Mouse (Mus musculus): ENCODE data around the gene Zfp354a. TPM values are rescaled to one million over a fixed set of nuclear protein-coding genes. Genes with fewer than 3 reads are reported as not detected.
"Not testable (repeated sequence)": the region's sequence is repeated elsewhere in the genome, so short reads cannot be mapped to it uniquely, and the experiment has no call there.

Gene Zfp354a
- polyA plus RNA-seq (2017; shearing (Covaris generic)) = not detected

DNA sequence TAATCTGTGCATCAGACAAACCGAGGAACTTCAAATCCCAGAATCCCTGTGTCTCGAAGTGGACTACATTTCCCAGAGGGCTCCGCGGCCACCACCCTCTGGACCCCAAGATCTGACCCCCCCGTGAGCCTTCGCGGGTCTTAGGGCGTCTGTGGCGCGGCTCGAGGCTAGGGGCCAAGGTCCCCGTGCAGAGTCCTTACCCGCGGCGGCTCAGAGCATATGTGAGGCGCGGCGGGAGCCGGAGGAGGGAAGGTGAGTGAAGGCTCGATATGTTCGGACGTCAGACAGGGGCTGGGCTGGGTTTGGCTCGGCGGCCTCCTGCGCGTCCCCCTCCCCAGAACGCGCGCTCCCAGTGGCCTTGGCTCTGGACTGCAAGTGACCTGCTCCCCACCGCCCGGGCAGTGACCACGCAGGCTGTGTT is at the start of gene Zfp354a:
Gene Zfp354a (plus strand): TSS at position 107 of the 421 bp plus-strand sequence.
- no peak for ATAC-seq

DNA sequence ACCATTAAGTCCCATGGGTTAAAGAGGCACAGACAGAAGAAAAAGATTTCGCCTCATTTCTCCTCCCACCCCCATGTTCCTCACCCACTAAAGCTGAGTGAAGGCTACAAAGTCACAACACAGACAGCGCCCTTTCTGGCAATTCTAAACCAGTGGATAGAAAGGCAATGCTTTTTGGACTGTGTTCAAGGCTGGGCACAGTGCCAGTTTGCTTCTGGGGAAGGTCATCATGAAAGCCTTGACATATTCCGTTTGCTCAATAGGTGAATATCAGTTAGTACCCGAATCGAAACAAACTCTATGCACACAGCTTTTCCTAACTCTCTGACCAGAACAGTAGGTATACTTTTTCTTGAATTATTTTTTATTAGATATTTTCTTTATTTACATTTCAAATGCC is 47.2 kb upstream of the Zfp354a start:
- no peak for ATAC-seq

DNA sequence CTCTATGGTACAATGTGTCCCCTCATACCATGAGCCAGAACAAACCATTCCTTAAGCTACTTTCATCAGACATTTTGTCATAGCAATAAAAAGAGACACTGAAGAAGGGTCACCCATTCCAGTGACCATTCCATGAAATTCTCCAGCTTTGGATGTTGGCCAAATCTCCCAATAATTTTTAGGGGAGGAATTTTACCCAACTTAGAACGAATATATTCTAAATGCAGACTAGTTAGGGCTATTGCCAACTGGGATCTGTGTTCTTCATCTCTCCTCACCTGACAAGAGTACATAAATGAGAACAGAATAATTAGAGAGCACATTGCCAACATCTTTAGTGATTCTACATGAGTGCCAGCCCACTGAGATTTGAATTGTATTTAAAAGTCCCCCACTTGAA is 45.1 kb upstream of the Zfp354a start, which contains the start of gene Olfr54:
Gene Olfr54 (plus strand): TSS at position 301 of the 400 bp plus-strand sequence.
- no peak for ATAC-seq

DNA sequence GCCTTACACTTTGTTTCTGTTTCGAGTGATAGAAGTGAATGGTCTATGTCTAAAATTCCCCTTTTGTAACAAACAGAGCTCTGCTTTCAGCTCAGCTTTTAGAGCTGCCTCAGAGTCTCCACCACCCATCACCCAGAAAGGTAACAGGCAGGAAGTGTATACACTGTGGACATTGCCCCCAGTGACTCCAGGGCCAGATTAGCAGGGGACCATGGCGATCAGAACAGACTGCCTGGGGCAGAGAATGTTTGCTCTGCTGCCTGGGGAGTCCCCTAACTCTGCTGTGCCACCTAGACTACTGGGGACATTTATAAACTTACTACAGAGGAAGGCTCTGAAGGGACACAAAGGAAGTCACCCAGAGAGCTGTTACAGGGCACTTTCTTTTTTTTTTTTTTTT is 42.7 kb upstream of the Zfp354a start:
- ATAC-seq = no peak

DNA sequence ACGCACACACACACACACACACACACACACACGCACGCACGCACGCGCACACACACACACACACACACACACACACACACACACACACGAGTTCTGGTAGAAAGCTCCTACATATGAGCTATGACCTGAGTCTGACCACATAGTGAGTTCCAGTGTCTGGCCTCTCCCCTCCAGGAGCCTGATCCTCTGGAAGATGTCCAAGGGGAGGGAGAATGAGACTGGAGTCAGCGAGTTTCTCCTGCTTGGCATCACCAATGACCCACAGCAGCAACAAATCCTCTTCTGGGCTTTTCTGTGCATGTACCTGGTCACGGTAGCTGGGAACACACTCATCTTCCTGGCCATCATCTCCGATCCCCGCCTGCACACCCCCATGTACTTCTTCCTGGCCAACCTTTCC is 32.2 kb upstream of the Zfp354a start:
- not testable (repeated sequence) for ATAC-seq

DNA sequence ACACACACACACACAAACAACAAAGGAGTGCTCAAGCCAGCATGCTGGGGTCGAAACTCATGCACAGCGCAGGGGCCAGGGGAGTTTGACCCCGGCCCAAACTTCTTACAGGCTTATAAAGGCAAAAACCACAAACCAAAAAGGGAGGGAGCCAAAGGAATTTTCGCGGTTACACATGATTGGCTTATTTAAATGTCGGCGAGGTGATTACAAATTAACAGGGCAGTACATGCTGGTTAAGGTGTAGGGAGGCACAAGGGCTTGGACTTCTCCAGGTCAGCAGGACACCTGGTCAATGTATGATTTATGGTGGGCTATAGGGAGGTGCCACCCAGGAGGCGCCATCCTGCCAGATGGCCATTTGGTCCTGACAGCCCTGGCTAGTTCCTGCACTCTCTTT is 29.7 kb upstream of the Zfp354a start:
- not testable (repeated sequence) for ATAC-seq

DNA sequence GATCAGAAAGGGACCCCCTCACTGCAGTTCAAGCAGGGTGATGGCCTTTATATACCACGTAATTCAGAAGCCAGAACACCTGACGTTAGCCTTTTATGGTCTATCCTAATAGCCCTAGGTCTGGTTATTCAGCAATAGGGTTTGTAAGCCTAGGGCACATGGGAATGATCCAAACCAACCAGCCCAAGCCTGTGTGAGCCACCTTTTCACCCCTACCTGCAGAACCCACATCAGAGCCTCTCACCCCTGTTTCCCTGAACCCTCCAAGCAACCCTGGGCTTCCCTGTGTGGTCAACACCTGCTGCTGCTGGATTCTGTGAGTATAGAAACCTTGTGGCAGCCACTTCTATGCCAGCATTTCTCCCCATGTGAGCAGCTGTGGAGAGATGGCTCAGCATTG is 28.8 kb upstream of the Zfp354a start:
- ATAC-seq = no peak

DNA sequence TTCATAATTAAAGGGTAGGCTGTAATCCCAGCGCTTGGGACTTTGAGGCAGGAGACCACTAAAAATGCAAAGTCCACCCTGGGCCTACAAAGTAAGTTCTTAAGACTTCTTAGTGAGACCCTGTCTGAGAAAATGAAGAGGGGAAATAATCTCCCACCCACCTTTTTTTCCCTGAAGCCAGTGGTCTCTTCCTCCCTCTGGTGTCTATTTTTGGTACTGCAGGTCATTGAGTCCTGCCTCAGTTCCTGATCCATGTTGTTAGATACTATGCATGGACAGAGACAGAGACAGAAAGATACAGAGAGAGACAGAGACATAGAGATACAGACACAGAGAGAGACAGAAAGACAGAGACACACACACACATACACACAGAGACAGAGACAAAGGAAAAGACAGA is 26.2 kb upstream of the Zfp354a start:
- no peak for ATAC-seq

DNA sequence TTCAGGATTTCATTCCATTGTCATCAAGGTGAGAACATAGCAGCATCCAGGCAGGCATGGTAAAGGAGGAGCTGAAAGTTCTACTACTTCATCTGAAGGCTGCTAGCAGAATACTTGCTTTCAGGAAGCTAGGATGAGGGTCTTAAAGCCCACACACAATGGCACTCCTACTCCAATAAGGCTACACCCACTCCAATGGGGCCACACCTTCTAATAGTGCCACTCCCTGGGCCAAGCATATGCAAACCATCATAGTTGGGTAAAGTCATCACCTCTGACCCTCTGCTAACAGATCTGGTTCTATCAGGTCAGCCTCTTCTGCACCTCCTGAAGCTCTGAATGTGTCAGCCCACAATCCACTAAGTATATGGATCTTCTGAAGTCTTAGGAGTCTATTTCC is 24.9 kb upstream of the Zfp354a start:
- not testable (repeated sequence) for ATAC-seq

DNA sequence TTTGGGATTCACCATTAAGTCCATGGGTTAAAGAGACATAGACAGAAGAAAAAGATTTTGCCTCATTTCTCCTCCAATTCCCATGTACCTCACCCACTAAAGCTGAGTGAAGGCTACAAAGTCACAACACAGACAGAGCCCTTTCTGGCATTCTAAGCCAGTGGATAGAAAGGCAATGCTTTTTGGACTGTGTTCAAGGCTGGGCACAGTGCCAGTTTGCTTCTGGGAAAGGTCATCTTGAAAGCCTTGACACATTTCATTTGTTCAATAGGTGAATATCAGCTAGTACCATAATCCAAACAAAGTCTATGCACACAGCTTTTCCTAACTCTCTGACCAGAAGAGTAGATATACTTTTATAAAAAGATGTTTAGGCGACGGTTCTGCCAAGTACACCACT is 23.1 kb upstream of the Zfp354a start:
- no peak for ATAC-seq

DNA sequence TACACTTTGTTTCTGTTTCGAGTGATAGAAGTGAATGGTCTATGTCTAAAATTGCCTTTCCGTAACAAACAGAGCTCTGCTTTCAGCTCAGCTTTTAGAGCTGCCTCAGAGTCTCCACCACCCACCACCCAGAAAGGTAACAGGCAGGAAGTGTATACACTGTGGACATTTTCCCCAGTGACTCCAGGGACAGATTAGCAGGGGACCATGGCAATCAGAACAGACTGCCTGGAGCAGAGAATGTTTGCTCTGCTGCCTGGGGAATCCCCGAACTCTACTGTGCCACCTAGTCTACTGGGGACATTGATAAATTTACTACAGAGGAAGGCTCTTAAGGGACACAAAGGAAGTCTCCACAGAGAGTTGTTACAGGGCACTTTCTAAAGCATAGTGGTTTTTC is 14.3 kb upstream of the Zfp354a start:
- ATAC-seq = not testable (repeated sequence)

DNA sequence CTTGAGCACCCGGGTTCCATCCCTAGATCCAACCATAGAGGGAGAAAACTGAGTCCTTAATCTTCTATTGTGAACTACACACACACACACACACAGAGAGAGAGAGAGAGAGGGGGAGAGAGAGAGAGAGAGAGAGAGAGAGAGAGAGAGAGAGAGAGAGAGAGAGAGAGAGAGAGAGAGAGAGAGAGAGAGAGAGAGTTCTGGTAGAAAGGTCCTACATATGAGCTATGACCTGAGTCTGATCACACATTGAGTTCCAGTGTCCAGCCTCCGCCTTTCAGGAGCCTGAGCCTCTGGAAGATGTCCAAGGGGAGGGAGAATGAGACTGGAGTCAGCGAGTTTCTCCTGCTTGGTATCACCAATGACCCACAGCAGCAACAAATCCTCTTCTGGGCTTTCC is 11.2 kb upstream of the Zfp354a start, which contains the start of gene Olfr1375:
Gene Olfr1375 (plus strand): TSS at position 301 of the 400 bp plus-strand sequence.
- ATAC-seq = not testable (repeated sequence)

DNA sequence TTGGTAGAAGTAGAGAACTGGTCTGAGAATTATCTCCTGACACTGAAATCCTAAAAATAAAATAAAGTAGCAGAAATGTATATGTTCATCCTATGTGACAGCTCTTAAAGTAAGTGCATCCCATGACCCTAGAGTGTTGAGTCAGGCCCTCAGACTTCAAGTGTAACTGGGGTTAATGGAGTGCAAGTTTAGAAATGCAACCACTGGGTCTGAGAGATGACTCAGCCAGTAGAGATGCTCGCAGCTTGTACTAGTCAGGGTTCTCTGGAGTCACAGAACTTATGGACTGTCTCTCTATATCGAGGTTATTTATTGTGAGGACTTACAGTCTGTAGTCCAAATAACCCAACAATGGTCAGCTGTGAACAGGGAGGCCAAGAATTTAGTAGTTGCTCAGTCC is 7.4 kb upstream of the Zfp354a start:
- no peak for ATAC-seq

DNA sequence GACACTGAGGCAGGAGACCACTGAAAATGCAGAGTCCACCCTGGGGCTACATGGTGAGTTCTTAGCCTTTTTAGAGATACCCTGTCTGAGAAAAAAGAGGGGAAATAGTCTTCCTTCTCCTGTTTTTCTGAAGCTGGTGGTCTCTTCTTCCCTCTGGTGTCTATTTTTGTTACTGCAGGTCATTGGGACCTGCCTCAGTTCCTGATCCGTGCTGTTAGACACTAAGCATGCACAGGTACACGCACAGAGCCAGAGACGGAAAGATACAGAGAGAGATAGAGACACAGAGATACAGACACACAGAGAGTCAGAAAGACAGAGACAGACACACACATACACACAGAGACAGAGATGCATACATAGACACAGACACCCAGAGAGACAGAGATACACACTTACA is 5.8 kb upstream of the Zfp354a start:
- ATAC-seq = no peak

DNA sequence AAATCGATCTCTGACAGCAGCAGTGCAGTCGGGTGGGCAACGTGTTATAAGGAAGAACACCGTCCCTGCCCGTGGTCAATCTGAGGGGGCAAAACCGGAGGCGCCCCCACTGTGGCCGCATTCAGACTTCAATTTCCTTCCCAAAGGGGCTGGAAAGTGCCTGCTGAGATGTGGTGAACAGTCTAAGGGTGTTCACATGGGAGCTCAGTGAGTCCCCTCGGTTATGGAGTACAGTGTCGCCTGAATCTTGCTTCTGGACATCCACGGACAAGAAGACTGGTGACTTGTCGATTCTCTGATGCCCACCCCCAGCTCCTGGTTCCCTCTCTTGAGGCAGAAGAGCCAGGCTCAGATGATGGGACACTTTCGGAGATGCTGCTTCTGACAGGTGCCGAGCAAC is 583 bp downstream of the Zfp354a start:
- ATAC-seq = no peak

DNA sequence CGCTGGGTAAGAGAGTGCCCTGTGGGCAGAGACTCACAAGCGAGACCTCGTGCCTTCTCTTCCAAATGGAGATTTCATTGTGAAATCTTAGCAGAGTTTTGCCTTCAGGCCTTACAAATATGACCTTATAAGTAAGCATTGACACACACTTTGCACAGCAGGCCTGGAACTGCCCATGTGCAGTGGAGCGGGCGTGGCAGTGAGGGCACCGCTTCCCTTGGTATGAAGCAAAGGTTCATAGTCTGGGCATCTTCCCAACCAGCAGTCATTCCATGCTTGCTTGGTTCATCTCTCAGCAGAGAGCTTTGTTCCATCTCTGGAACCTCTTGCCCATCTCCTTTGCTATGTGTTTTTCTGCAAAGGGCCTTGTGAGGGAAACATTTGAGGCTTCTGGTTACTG is 1.9 kb downstream of the Zfp354a start:
- no peak for ATAC-seq

DNA sequence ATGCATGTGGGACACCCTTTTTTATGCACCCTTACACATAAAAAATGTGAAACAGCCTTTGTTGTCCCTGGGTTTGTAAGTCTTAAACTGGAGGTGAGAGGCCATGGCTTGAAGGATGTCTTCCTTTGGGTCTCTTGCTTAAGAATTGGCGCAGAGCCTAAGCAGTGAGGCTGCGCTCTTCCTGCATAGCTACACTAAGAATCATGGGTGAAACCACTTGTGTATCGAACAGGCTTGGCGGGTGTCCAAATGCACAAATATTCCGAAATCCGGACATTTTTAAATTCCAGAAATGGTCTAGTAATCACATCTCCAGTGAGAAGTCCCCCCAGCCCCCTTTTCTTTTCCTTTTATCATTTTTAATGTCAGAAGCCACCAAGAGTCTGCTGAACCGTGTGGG is 4.2 kb downstream of the Zfp354a start:
- ATAC-seq = no peak

DNA sequence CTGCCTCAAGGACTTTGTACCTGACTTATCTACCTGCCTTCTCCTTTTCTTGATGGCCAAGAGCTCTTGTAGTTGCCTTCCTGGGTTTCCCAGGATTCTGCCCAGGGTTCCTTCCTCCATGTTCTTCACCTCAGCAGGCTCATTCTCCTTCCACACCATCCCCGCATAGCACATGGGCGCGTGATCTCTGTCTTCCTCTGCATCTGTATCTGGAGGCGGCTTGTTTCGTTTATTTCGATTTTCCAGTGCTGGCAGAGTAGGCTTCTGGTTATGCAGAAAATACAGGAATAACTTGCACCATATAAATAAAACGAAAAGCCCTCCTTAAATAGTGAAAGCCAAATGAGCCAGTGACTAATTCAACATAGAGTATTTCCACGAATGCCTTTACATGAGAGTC is 4.8 kb downstream of the Zfp354a start:
- ATAC-seq = no peak

DNA sequence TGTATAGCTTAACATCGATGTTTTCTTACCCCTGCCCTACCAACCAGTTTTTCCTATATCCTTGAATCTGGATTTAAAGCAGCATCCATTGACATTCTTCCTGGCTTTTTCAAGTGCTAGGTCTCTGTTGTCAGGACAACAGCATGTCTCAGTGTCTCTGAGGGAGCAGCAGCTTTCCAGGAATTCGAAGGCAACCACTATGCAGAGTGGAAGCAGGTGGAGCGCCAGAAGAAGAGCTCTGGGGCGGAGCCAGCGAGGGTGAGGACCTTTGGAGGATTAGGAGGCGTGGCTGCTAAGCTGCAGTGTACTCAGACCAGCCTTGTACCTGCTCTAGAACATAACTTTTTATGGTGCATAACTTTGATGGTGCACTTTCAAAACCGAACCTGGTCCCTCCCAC is 25.5 kb downstream of the Zfp354a start:
- no peak for ATAC-seq

DNA sequence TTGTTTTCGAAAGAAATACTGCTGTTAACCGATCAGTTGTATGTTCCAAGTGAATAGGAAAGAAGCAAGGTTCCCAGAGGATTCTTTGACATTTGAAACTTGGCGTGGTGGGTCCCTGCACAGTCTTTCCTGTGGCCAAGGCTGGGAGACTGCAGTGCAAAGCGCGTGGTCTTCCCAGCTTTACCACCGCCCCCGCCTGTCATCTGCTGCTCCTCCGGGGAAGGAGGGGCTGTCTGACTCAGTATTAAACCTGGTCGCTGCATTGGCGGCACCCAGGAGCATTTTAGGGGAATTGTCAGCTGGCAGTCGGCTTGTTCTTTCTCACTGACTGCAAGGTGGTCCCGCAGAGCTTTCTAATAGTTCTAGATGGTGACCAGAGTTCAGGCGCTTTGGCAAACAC is 26.2 kb downstream of the Zfp354a start:
- no peak for ATAC-seq

DNA sequence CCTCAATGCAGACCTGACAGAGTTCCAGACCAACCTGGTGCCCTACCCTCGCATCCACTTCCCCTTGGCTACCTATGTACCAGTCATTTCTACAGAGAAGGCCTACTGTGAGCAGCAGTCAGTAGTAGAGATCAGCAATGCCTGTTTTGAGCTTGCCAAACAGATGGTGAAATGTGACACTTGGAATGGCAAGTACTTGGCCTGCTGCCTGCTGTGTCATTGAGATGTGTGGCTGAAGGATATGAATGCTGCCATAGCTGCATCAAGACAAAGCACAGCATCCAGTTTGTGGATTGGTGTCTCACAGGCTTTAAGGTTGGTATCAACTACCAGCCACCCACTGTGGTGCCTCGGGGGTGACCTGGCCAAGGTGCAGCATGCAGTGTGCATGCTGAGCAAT is 48.2 kb downstream of the Zfp354a start:
- ATAC-seq = no peak

DNA sequence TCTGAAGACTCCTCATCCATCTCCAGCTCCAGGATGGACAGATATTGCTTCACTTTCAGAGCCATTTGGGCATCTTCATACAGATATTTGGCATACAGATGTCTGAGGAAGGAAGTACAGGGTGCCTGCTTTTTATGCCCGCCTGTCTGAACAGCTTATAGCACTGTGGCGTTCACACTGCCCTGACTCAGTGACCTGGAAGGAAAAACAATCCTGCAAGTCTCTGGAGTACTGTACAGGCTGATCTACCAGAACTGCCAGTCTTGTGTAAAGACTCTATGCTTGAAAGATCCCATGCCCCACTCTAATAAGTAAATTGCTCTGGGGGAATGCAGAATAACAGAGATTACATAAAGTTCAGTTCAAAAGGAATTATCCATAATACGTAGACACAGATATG is 51.6 kb downstream of the Zfp354a start:
- ATAC-seq = no peak

Data from inflammation-experienced regulatory T-cells, adult 6 months (primary cell).